Comparison of ENCODE assay signal across 8 mouse cellular contexts in the genomic region with DNA sequence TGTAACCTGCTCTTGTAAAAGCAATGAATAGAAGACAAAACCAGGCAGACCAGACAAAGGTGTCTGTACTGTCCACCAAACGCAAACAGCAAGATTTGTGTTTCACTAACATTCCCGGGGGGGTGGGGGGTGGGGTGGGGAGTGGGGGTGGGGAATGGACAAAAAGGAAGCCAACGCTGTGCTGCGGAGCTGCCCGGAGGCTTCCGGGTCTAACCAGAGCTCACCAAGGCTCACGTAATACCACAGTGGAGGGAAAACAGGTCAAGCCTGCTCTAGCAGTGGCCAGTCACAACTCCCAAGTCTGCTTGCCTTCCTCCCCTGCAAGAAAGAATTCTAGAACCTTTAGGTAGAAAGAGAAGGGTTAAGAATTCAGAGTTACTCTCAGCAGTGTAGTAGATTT. TPM values are rescaled to one million over a fixed set of nuclear protein-coding genes. Genes with fewer than 3 reads are reported as not detected.
DNase-seq lines count a peak whose midpoint lies in the region; ATAC-seq and TF ChIP-seq lines count a peak whose summit lies in the region.

No protein-coding gene starts in this region.

- peak overlapping the region; percentile 87; the same call in 1 of the 2 replicates for H3K9ac ChIP-seq in forebrain, embryonic 14.5 days (ENCODE audit: low read length)

- TF ChIP-seq POLR2A in kidney, adult 2 months (IDR thresholded peaks at IDR 0.05; ENCODE audit: low read depth, low read length), result no peak

- H3K4me1 ChIP-seq in kidney, adult 2 months (ENCODE audit: control insufficient read depth, insufficient read depth, low read length), result peaks cover 7% of the 10 kb centered on the region
- peaks cover 19% of the 10 kb centered on the region for H3K4me1 ChIP-seq in forebrain, embryonic 14.5 days (ENCODE audit: control insufficient read depth, insufficient read depth, low read length)
- H3K4me1 ChIP-seq in limb, embryonic 10.5 days, result peaks cover 32% of the 10 kb centered on the region

- no peaks in the 10 kb centered on the region for H3K36me3 ChIP-seq in kidney, adult 2 months (ENCODE audit: control insufficient read depth, insufficient read depth, low read length)
- H3K36me3 ChIP-seq in forebrain, embryonic 14.5 days (ENCODE audit: control insufficient read depth, insufficient read depth, low read length), result no peaks in the 10 kb centered on the region
- H3K36me3 ChIP-seq in limb, embryonic 10.5 days, result no peaks in the 10 kb centered on the region

- no peak for ATAC-seq in forebrain, embryonic 14.5 days
- no peak for ATAC-seq in megakaryocyte-erythroid progenitor cell, adult 5-6 weeks (replicated peaks; ENCODE audit: low FRiP score, low TSS enrichment, poor library complexity, severe bottlenecking)

- H3K9me3 ChIP-seq in forebrain, embryonic 14.5 days (replicated peaks; ENCODE audit: control insufficient read depth, low read length), result no peaks in the 10 kb centered on the region
- no peaks in the 10 kb centered on the region for H3K9me3 ChIP-seq in limb, embryonic 10.5 days (replicated peaks)

- peak overlapping the region; percentile 80 for H3K27ac ChIP-seq in kidney, adult 2 months (ENCODE audit: insufficient read depth, low read depth, low read length)
- H3K27ac ChIP-seq in forebrain, embryonic 14.5 days (ENCODE audit: low read depth, low read length), result 0 out of 2 replicates have a peak overlapping the region, but pooled peaks have one; percentile 88
- peak overlapping the region; percentile 96 for H3K27ac ChIP-seq in limb, embryonic 10.5 days

- no peak for DNase-seq in kidney, adult 2 months
- no peak for DNase-seq in kidney, adult 8-10 months
- DNase-seq in forebrain, embryonic 14.5 days (ENCODE audit: low spot score), result no peak
- peak; percentile 30 for DNase-seq in limb, embryonic 10.5 days (ENCODE audit: low spot score)
- DNase-seq in neural tube, embryonic 10.5 days (ENCODE audit: extremely low spot score, low spot score), result peak; percentile 13
- no peak for DNase-seq in cerebellum, postnatal 36 days
- DNase-seq in adrenal gland, adult 18-20 months (ENCODE audit: low spot score in 2 of 2), result no peak

- no peaks in the 10 kb centered on the region for H3K27me3 ChIP-seq in kidney, adult 2 months (replicated peaks; ENCODE audit: control insufficient read depth, insufficient read depth, low read length)
- H3K27me3 ChIP-seq in forebrain, embryonic 14.5 days (replicated peaks; ENCODE audit: control insufficient read depth, insufficient read depth, low read length), result no peaks in the 10 kb centered on the region
- no peaks in the 10 kb centered on the region for H3K27me3 ChIP-seq in limb, embryonic 10.5 days (ENCODE audit: low read depth, poor library complexity, severe bottlenecking)

- no peak for TF ChIP-seq CTCF in kidney, adult 2 months (conservative IDR thresholded peaks at IDR 0.05; ENCODE audit: insufficient read depth, insufficient read length, low read depth, low read length)

- WGBS in kidney, adult 2 months, result 59% methylated on average over 7 of the region's 7 CpGs
- 72% methylated on average over 7 of the region's 7 CpGs for WGBS in forebrain, embryonic 14.5 days
- 78% methylated on average over 7 of the region's 7 CpGs for WGBS in limb, embryonic 10.5 days

- H3K4me2 ChIP-seq in forebrain, embryonic 14.5 days (ENCODE audit: low read length), result peak overlapping the region; percentile 84; the same call in 1 of the 2 replicates

- H3K4me3 ChIP-seq in kidney, adult 2 months (ENCODE audit: insufficient read depth, low read depth, low read length), result no peak overlapping the region
- H3K4me3 ChIP-seq in forebrain, embryonic 14.5 days (ENCODE audit: low read depth, low read length), result no peak overlapping the region
- H3K4me3 ChIP-seq in limb, embryonic 10.5 days, result peak overlapping the region; percentile 64

RNA-seq across cellular contexts. Expression of a gene that starts 30.9 kb away (rescaled TPM):
- 828 and 981 TPM in 2 replicates for polyA plus RNA-seq in kidney, adult 2 months (2012; rRNA removed)
- polyA plus RNA-seq in forebrain, embryonic 14.5 days (2014; fragmentation: Nextera tagmentation; extraction: Ambion mirVana), result 3,852 and 3,863 TPM in 2 replicates
- 3,099 and 3,197 TPM in 2 replicates for polyA plus RNA-seq in limb, embryonic 10.5 days (2016; fragmentation: Nextera tagmentation; extraction: Ambion mirVana)
- total RNA-seq in megakaryocyte-erythroid progenitor cell, adult 5-6 weeks (2014; fragmentation: Nextera tagmentation), result 774 and 823 TPM in 2 replicates
- total RNA-seq in megakaryocyte-erythroid progenitor cell, adult 5-6 weeks (2017), result 492 and 662 TPM in 2 replicates
- 1,000 to 10,000 TPM in 1 of 2 experiments, 100 to 1,000 TPM in 1; 972 to 2,157 TPM for total RNA-seq in adrenal gland, adult 18-20 months (2021)

RNA-seq across cellular contexts. Expression of a gene that starts 43.9 kb away (rescaled TPM):
- polyA plus RNA-seq in kidney, adult 2 months (2012; rRNA removed), result 0.16 and 0.19 TPM in 2 replicates
- polyA plus RNA-seq in forebrain, embryonic 14.5 days (2014; fragmentation: Nextera tagmentation; extraction: Ambion mirVana), result 0.75 and 1.4 TPM in 2 replicates
- polyA plus RNA-seq in limb, embryonic 10.5 days (2016; fragmentation: Nextera tagmentation; extraction: Ambion mirVana), result 0.35 and 0.74 TPM in 2 replicates
- not detected in 2 replicates for total RNA-seq in megakaryocyte-erythroid progenitor cell, adult 5-6 weeks (2014; fragmentation: Nextera tagmentation)
- not detected in 2 replicates for total RNA-seq in megakaryocyte-erythroid progenitor cell, adult 5-6 weeks (2017)
- total RNA-seq in adrenal gland, adult 18-20 months (2021), result under 1 TPM in 1 of 2 experiments, not detected in 1; 0.33 TPM

Comparison
In these comparisons a context has a peak if more than half of its experiments do, and no peak if none do; other contexts are left out.
1. DNase-seq: peak in limb, embryonic 10.5 days (single experiment) and neural tube, embryonic 10.5 days (single experiment); none in kidney, adult 2 months (single experiment), kidney, adult 8-10 months (0 of 2), forebrain, embryonic 14.5 days (single experiment), cerebellum, postnatal 36 days (0 of 2) and adrenal gland, adult 18-20 months (0 of 2).
2. Peak in every context shown above with its lines, with median percentiles within 50 percentile points of each other: H3K27ac ChIP-seq.